Mouse (Mus musculus) thymus, postnatal 25 days (tissue): ENCODE measurements around the gene Srr.

Source experiments
- DNase-seq: peaks from one replicate; pipeline ENCODE4 v3.0.0; 2022

Srr gene

DNA sequence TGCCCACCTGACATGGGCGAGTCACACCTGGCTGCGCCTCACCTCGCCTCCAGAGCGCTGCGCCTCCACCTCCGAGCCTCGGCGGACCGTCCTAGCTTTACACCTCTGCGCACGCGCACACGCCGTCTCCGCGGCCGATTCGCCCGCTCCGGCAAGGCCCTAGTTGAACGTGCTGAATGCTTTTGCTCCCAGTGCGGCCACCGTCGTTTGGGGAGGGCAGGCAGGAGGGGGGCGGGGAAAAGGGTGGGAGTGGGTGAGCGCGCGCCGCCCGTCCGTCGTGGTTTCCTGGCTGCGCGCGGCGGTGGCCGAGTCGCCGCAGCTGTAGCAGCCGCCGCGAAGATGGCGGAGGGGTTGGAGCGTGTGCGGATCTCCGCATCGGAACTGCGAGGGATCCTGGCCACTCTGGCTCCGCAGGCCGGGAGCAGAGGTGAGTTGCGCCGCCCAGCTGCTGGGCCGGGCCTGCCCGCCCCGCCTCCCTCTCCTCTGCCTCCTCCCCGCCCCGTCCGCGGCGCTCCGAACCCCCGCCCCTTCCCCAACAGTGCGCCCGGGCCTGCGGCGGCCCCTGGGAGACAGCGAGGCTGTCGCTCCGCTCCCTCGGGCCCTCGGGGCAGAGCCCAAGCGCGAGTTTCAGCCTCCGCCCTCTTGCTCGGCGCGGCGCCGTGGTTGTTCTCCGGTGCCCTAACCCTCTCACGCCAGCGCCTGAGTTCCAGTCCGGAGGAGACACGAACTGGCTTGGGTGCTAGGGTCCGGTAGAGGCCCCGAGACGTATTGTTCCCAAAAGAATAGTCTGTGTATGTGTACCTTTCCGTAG lies at the start of gene Srr, which contains the start of gene Smg6:
Gene Srr (minus strand): TSS at position 372 of the 811 bp plus-strand sequence.
Gene Smg6 (plus strand): TSS at position 247 of the 811 bp plus-strand sequence.
- DNase-seq, result peak; percentile 92

DNA sequence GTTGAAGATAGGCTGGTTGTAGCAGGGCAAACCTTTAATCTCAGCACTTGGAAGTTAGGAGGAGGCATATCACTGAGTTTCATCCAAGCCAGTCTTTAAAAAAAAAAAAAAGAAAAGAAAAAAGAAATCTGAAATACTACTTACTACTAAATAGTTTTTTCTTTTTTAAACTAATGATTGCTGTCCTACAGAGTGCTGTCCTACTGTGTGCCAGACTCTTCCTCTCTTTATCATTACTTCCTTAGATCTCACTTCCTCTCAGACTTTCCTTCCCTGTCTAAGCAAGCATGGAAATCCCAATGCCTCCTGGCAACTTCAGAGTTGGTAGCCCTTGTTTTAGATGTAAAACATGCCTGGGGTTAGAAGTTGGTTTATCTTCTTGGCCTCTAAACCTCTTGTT lies 48.9 kb upstream of the Srr start:
- DNase-seq, result no peak

DNA sequence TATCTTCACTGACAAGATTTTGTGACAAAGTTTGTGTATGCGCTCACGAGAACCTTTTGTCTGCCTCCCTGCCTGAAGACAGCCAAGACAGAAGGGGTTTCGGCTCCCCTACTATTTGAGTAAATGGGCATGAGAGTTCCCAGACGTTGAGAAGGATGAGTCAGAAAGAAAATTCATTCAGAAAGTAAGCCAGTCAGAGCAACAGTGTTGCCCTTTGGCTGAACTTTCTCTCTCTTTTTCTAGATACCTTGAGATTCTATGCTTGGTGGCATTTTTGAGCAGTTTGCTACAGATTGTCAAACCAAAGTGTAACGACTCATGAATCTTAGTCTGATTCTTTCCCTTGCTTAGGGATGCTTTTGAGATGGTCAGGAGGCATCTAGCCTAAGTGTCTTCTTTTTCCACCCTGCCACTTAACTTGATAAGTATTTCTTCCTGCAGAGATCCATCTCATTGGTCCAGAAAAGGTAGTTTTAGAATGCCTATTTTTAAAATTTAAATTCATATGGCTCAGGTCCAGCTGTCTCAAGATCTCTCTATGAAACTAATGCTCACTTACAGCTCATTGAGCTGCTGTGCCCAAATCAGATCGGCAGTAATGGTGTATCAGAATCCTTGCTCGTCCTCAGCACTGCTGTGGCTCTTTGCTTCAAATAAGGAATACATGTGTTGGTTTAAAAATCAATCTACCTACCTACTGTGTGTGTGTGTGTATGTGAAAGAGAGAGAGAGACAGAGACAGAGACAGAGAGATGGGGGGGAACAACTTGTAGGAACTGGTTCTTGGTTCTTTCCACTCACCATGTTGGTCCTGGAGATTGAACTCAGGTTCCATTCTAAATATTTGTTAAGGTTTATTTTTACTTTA lies 47.8 kb upstream of the Srr start:
- no peak for DNase-seq

DNA sequence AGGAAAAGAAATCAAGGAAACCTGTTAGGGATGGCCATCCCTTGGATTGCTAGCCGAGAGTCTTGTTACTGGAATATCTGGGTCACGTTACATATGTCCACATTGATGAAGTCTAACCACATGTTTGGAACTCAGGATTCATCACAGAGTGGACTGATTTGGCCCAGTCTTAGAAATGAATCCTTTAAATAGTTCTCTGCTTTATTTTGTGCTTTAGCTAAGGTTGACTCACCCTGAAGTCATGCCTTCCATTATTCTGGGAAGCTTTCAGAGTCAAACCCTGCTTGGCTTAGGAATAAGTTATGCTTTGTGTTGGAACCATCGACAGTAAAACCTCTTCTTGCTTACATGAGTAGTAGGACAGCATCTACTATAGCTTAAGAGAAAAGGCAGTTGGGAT lies 39.8 kb upstream of the Srr start:
- DNase-seq, result no peak

DNA sequence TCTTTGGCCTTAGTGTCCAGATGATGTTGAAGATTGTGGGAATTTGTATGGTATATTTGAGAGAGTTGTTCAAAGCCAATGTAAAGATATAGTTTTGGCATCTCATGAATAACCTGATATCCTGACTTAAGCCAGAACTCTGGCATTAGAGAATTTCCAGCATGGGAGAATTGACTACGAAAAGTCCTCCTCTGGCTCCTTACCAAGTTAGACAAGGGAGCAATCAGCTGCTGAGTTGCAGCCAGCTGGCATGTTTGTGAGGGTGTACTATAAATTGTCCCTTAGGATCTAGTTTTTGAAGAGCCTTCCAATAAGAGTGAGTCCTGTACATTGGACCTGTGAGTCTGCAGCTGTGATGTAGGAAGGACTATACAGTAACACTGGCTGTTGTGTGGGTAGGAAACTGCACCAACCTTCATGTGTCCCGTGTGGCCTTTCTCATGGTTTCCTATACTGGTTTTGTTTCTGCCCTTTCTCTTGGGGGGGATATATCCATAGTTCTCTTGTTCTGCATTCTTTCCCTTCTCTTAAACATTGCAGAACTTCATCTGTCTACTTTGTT lies 37.2 kb upstream of the Srr start:
- no peak for DNase-seq

DNA sequence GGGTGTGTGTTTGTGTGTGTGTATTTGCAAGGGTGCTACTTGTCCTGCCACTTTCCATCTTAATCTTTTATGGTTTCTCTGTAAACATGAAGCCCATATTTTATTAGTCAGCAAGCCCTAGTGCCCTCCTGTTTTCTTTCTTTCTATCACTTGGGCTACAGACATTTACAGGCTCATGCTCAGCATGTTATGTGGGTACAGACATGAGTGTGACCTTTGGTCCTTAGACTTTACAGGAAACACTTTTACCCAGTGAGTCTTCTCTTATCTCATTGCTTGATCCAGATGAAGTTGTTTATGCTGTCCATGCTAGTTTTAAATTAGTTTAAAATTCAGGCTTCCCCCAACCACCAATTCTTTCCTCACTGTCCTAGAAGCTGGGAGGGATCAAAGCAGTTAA lies 36.2 kb upstream of the Srr start:
- DNase-seq, result no peak

DNA sequence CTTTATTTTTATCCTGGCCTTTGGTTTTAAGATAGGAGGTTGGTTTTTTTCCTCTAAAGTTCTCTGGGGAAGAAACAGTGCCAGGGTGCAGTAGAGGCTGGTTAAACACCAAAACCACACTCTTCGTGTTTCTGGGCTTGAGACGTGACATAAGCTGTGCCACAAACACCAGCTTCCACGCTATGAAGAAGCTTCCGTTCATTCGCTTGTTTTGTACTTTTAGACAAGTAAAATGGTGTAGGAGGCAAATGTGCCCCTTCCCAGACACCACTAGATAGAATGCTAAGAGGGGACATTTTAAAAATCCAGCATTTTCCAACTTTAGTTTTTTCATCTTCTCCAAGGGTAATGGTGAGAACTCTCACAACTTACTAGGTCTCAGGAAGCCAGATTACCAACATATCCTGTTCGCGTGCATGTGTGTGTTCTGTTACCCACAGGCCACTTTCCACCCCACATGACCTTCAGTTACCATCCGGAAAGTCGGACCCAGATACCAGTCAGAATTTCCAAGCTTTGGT lies 34.3 kb upstream of the Srr start:
- DNase-seq, result peak; percentile 23

DNA sequence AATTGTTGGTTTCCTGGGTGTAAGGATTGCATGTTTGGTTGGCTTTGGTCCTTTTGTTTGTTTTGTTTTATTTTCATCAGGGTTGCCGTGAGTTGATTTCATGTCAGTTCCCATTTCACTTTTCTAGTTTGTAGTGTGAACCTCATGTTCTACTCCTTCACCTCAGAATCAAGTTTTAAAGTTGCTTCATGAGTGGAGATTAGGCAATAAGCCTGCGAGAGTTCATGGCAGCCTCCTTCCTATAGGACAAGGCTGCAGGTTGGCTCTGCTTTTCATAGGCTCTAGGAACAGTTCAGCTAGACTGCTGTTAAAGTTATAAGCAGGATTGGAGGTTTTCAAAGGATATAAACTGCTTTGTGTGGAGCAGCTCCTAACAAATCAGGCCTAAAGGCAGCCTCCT lies 33.8 kb upstream of the Srr start:
- DNase-seq, result no peak

DNA sequence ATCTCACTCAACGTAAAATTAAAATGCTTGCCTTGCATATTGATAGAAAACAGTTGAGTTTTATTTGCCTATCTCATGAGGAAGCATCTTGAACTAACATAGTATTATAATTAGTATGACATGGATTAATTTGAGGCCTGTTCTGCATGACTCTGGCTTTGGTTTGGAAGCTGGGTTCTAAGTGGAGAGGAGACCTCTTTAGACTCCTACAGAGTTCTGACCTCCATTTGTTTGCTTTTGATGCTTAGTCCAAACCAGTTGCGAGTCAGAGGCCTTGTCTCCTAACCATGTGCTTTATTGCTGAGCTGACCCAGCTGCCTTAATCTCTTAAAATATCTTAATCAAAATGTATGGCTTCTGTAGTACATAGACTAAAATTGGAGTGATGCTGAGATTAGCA lies 31.9 kb upstream of the Srr start:
- no peak for DNase-seq

DNA sequence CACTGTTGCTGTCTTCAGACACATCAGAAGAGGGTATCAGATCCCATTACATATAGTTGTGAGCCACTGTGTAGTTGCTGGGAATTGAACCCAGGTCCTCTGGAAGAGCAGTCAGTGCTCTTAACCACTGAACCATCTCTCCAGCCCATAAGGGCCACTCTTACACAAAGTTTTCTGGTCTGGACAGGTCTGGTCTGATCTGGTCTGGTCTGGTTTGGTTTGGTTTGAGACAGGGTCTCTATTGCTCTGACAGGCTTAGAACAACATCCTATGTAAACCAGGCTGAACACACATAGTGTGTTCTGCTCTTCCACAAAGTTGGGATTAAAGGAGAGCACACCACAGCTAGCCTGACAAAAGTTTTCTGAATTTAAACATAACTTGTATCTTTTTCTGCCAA lies 30.3 kb upstream of the Srr start:
- no peak for DNase-seq

DNA sequence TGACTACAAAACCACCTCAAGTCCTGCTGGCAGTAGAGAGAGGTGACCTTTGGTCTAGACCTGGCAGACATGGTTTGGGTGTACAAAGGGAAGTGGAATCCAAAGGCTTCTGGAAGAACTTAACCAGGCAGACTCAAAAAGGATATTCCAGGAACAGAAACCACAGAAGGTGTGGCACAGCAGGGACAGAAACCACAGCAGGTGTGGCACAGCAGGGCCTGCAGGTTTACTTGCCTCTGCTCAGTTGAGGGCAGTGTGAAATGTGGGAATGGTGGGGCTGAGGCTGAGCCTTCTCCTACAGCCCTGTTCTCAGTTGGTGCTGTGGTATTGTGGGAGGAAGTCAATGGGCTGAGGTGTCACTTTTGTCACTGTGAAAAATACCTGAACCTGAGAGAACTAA lies 29.2 kb upstream of the Srr start:
- peak; percentile 4 for DNase-seq

DNA sequence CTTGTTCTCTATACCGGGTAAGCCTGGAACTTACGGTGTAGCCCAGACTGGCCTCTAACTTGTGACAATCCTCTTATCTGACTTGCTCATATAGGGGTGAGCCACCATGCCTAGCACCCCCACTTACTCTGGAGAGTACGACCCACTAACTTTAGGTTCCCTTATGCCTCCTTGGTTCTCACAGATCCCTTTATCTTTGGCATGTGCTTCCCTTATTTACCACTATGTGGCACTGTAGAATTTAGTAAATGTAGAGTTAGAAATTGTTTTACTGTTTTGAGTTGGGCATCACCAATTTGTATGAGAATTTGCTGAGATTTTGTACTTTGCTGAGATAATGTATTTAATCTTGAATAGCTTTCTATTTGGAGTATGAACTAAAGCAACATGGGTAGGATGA lies 20.6 kb upstream of the Srr start:
- no peak for DNase-seq

DNA sequence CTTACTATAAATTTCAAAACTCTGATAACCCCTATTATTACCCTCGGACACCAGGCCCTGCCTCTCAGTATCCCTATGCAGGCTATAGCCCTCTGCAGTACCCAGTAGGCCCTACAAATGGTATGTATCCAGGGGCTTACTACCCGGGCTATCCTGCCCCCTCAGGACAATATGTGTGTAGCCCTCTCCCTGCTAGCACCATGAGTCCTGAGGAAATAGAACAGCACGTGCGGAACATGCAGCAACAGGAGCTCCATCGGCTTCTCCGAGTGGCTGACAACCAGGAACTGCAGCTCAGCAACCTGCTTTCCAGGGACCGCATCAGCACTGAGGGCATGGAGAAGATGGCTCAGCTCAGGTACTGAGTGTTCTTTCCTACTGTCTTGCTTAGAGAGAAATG lies 4.6 kb upstream of the Srr start:
- DNase-seq, result no peak

DNA sequence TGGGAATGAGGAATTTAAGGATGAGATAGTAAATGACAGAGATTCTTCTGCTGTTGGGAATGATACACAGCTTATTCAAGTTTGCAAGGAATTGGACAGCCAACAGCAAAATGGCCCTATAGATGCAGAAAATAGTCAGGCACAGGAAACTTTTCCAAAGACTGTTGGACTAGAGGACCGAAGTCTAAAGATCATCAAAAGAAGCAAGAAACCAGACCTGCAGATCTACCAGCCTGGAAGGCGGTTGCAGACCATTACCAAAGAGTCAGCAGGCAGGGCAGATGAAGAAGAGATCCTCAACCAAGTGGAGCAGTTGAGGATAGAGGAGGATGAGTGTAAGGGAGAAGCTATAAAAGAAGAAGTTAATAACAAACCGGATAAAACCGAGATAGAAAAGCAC lies 3.4 kb upstream of the Srr start:
- no peak for DNase-seq

DNA sequence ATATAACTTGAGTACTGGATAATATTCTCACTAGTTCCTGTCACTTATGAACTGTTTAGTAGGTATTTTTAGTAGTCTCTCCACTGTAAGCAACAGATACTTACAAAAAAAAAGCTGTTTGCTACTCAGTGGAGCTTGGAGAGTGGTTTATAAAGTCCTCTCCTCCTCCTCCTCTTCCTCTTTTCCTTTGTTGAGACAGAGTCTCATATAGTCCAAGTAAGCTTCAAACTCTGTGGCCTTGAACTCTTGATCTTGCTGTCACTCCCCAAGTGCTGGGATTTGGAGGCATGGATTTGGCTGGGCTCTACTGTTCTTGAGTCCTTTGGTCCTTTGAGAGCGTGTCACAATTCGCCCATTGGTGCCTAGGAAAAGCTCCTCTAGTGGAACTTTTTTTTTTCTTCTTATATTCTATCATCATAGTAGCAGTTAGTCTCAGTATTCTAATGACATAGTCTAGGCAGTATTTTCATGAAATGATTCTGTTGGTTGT lies 1.5 kb upstream of the Srr start:
- DNase-seq, result no peak

DNA sequence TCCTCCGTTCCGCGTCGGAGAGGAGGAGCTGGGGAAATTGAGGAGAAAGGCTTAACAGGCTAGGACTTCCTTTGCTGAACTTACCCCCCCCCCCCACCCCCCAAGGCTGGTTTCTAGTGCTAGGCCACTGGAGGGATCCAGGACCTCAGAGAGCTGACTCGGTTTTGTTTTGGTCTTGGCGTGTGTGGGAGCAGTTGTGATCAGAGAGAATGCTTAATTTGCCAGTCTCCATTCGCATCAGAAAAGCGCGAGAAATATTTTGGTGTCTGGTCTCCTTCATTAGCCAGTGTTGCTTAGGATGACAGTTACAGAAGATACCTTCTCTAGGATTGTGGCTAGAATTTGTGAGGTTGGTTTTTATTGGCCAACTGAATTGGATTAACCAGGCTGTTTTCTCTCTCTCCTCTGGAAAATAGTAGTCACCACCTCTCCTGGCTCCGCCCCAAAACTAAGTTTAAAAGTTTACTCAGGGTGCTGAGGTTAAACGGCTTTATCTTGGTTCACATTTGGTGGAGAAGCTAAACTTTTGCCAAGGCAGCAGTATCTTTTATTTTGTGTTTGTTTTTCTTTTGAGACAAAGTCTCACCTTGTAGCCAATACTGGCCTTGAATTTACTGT lies 749 bp upstream of the Srr start:
- peak; percentile 19 for DNase-seq

DNA sequence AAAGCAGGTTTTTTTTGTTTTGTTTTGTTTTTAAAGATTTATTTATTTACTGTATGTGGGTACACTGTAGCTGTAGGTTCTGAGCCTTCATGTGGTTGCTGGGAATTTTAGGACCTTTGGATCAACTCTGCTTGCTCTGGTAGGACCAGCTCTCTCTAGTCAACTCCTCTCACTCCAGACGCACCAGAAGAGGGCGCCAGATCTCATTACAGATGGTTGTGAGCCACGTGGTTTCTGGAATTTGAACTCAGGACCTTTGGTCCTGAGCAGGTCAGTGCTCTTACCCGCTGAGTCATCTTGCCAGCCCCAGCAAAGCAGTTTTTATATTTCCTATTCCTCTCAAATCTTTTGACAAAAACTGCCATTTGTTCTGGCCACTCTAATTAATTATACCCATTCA lies 1.6 kb downstream of the Srr start:
- DNase-seq, result peak; percentile 54

DNA sequence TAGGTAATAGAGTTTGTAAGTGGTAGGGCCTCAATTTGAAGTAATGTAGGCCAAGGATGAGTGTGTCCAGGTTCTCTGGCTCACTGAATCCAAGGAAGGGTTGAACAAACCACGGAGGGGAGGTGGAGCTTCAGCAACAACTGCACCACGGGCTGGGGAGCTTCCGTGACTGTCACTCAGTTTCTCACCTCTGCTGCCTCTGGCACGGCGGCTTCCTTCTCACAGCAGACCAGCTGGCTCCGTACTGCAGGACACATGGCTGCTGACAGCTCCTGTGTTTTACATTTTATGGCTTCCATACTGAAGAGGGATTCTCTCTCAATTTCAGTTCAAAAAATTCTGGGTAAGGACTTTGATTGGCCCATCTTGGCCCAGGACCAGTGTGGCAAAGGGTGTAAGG lies 6.5 kb downstream of the Srr start:
- no peak for DNase-seq

DNA sequence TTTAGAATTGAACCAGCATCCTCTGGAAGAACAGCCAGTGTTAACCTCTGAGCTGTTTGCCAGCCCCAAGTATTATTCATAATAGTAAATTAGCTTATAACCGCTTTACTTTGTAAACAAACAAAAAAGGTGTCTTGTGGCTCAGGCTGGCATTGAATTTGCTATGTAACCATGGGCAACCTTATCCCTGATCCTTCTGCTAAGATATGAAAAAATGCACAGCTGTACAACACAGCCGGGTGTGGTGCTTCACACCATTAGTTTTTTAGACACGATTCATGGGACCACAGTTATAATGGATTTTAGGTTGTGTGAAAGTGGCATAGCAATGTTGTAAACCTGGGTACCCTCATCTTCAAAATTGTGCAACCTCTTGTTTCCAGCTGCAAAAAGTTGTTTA lies 13.3 kb downstream of the Srr start:
- no peak for DNase-seq

DNA sequence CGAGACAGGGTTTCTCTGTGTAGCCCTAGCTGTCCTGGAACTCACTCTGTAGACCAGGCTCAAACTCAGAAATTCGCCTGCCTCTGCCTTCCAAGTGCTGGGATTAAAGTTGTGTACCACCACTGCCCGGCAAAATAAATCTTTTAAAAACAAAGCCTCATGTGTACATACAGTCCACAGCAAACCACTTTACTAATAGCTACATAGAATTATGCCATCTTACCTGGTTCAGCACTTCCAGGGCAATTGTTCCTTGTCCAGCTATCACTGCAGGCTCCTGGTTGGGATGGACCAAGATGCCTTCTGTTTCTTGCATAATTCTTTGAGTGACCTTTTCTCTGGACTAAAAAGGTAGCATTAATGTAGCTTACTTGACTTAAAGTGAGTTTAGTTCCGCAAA lies 15.8 kb downstream of the Srr start:
- DNase-seq, result no peak

DNA sequence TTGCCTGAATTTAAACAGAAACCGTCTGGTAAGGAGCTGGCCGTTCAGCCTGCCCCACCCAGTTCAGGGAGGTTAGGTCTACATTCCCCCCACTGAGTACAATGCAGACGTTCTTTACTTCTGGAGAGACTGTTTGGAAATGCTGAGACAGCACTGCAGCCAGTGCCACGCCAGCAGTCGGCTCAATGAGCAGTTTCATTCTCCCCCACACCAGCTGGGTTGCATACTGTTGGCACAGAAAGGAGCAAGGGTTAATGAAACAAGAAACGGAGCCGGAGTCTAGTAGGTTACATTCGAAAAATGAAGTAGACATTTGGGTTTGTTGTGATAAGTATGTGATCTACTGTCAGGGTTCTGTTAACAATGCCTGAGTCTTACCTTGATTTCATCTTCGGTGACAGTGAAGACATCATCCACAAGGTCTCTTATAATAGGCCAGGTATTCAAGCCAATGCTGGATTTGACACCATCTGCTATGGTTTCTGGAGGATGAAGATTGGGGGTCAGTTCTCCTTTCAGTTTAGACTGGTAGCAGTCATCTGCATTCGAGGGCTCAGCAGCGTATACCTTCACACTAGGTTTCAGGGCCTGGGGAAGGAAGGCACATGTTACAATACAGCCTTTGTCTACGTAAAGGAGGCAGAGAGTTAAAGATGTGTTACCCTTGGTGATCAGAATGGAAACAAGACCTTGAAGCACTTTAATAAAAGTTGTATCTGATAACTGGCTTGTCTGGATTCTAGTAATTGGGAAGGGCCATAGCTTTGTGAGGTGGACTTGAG lies 16.9 kb downstream of the Srr start:
- no peak for DNase-seq

DNA sequence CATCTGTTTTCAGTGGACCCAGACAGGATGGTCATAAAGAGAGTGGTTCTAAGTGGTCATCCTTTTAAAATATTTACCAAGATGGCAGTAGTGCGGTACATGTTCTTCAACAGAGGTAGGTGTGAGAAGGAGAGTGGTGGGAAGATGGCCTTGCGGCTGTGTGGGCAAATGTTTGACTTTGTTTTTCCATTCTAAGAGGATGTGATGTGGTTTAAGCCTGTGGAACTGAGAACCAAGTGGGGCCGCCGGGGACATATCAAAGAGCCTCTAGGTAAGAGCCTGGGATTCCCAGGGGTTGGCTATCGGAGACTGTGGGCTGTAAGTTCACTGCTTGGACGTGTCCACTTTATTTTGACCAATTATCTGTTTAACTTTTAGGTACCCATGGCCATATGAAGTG lies 17.9 kb downstream of the Srr start:
- no peak for DNase-seq
